19 mouse cellular contexts compared by ENCODE assay signal in genomic region chr5:27151017-27151416, GRCm38 (mm10).
"Had no signal": no experiment of that assay in that cellular context is flagged by ENCODE, and none has a peak within 500 bp of the region (broad histone marks: within the 10 kb centered on the region; RNA-seq: fewer than 3 reads in every experiment).

No protein-coding gene starts in this region.

- H3K4me2 ChIP-seq: limb, embryonic 13.5 days; liver, embryonic 12.5 days; liver, embryonic 15.5 days; lung, embryonic 15.5 days; neural tube, embryonic 12.5 days; neural tube, embryonic 15.5 days had no signal

- DNase-seq: kidney, postnatal 14 days; layer of hippocampus, adult 9-11 months; liver; lung, adult 18-20 months; lung, postnatal 10 days; lung, postnatal 36 days; midbrain, embryonic 14.5 days; thymus, adult 18-20 months; thymus, postnatal 36 days had no signal

- H3K4me3 ChIP-seq: layer of hippocampus, adult 2 months; limb, embryonic 10.5 days; limb, embryonic 13.5 days; liver, embryonic 12.5 days; liver, embryonic 15.5 days; lung, embryonic 15.5 days; megakaryocyte, embryonic 14.5 days; midbrain, embryonic 10.5 days; neural tube, embryonic 12.5 days; neural tube, embryonic 15.5 days had no signal

- ATAC-seq: liver, embryonic 12.5 days had no signal

- H3K27me3 ChIP-seq: limb, embryonic 13.5 days; liver, embryonic 12.5 days; liver, embryonic 15.5 days; lung, embryonic 15.5 days; megakaryocyte, embryonic 14.5 days; neural tube, embryonic 12.5 days; neural tube, embryonic 15.5 days had no signal

- H3K27ac ChIP-seq: layer of hippocampus, adult 2 months; limb, embryonic 10.5 days; limb, embryonic 13.5 days; liver, embryonic 12.5 days; liver, embryonic 15.5 days; lung, embryonic 15.5 days; midbrain, embryonic 10.5 days; neural tube, embryonic 12.5 days; neural tube, embryonic 15.5 days had no signal

- H3K4me1 ChIP-seq: limb, embryonic 10.5 days; limb, embryonic 13.5 days; liver, embryonic 12.5 days; liver, embryonic 15.5 days; lung, embryonic 15.5 days; megakaryocyte, embryonic 14.5 days; midbrain, embryonic 10.5 days; neural tube, embryonic 12.5 days; neural tube, embryonic 15.5 days had no signal

- H3K9ac ChIP-seq: limb, embryonic 13.5 days; liver, embryonic 12.5 days; liver, embryonic 15.5 days; lung, embryonic 15.5 days; neural tube, embryonic 12.5 days; neural tube, embryonic 15.5 days had no signal

- H3K9me3 ChIP-seq: limb, embryonic 10.5 days; limb, embryonic 13.5 days; liver, embryonic 12.5 days; liver, embryonic 15.5 days; lung, embryonic 15.5 days; midbrain, embryonic 10.5 days; neural tube, embryonic 12.5 days; neural tube, embryonic 15.5 days had no signal

- H3K36me3 ChIP-seq: limb, embryonic 10.5 days; limb, embryonic 13.5 days; liver, embryonic 12.5 days; liver, embryonic 15.5 days; lung, embryonic 15.5 days; midbrain, embryonic 10.5 days; neural tube, embryonic 12.5 days; neural tube, embryonic 15.5 days had no signal
